Mouse (Mus musculus): ENCODE results near the gene Ctdsp1.

DNA sequence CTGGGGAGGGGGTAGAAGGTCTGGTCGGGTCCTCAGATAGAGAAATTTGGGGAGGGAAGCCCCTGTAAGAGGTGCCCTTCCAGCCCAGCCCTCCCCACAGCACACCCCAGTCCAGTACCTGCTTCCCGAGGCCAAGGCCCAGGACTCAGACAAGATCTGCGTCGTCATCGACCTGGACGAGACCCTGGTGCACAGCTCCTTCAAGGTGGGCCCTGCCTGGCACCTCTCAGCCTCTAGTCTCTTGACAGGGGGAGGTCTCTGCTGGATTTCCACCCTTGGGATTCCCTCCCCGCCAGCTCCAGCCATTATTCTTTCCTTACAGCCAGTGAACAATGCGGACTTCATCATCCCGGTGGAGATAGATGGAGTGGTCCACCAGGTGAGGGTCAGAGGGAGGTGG is 2.4 kb downstream of the Ctdsp1 start:
- no peak for TF ChIP-seq CTCF (IDR thresholded peaks at IDR 0.05; ENCODE audit: extremely low read depth, insufficient read length, insufficient replicate concordance, low read depth, low read length)
- TF ChIP-seq POLR2A (IDR thresholded peaks at IDR 0.05; ENCODE audit: low read depth, low read length) = no peak
